Mouse (Mus musculus) cortical plate, adult 2 months (tissue): ENCODE measurements at regions not wholly inside any gene's neighbourhood (a gene's known extent, or its start where the extent isn't known, plus 50 kb on each side); places are given as distances from the start of the nearest gene placed in this dataset.

ENCODE experiments used
- H3K27ac ChIP-seq: fragments of 200-500 bp; 2 replicates; pipeline ENCODE4 v1.5.1; 2012; ENCODE audit warnings: low read length, control low read depth, inconsistent platforms; ENCODE audit not compliant: insufficient read depth
- H3K4me1 ChIP-seq: fragments of 200-500 bp; 2 replicates; pipeline ENCODE4 v1.6.1; 2011; ENCODE audit warnings: low read length; ENCODE audit not compliant: control insufficient read depth, insufficient read depth
- H3K4me3 ChIP-seq: fragments of 200-500 bp; 2 replicates; pipeline ENCODE4 v1.5.1; 2011; ENCODE audit warnings: mild to moderate bottlenecking, low read length, control low read depth; ENCODE audit not compliant: insufficient read depth
- CTCF ChIP-seq: fragments of 200-500 bp; IDR thresholded peaks from 2 replicates; pipeline ENCODE4 v1.5.1; 2011; ENCODE audit warnings: mild to moderate bottlenecking, control low read depth, low read length; ENCODE audit not compliant: insufficient read depth; ENCODE audit errors: extremely low read depth
- POLR2A ChIP-seq: fragments of 200-500 bp; IDR thresholded peaks from 2 replicates; pipeline ENCODE4 v1.6.1; 2011; ENCODE audit warnings: mild to moderate bottlenecking, low read length, control low read depth; ENCODE audit not compliant: insufficient read depth; ENCODE audit errors: extremely low read depth

DNA sequence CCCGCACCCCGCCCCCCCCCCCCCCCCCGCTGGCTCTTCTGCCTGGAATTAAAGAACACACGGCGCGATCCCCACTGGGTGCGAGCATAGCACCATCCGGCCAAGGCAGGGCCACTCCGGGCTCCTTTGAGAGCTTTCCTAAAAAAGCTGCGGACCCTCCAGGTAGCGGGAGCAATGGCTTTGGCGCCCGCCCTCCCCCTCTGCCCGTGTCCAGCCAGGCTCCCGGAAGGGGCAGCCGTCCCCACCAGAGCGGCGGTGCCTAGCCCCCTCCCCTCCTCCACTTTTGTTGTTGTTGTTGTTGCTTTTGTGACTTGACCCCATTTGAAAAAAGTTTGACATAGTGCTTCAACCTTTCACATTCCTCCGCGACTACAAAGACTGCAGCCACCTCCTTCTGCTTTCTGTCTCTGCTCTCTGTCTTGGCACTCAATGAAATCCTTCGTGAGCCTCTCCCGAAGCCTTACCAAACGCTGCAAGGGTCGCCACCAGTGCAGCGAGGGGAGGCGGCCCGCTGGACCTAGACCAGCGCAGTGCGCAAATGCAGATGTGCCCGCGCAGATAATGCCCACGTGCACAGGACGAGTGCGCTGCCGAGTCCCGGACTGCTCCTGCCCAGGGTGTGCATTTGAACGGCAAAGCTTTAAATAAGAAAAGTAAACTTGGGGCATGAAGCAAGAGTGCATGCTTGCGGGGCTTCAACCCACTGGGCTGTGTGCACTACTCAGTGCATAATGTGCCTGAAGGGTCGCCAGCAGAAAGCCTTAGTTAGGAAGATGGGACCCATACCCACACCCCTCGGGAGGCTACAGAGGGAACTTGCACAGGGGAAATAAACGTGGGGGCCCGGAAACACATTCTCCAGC lies 179.0 kb upstream of the Xlr start:
- Histone ChIP-seq H3K27ac (no peak overlapping the region), H3K4me1 (no peaks in the 10 kb centered on the region), H3K4me3 (no peak overlapping the region)
- no peak for TF ChIP-seq POLR2A
- TF ChIP-seq CTCF: no peak

DNA sequence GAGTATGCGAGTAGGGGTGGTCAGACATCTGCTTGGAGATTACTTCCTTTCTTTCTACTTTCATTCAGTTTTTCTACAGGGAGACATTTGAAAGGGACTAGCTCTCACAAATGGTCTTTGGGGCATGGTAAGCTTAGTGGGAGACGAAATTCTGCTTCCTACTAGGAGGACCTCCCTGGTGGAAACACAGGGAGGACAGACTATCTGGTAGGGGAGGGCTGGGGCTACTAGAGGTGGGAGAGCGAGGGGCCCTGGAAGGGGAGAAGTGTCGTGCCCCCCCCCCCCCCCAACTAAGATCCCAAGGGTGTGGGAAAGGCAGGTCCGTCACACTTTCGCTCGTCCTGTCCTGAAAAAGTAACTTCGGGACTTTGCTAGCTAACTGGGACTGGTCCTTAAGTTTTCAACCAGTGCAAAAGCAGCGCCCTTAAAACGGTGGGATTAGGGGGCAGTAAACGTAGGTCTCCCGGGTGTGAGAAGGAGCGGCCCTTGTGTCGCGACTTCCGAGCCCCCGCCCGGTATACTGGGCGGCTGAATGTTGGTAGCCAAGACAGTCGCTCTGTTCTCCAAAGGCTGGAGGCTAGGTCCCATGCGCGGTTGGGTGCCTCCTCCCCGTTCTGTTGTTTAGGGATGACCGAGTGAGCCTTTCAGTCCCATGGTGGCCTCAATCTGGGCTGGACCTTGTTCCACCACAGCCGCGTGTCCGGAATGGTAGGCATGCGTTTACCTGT lies 178.2 kb upstream of the Xlr start:
- Histone ChIP-seq H3K4me1 (no peaks in the 10 kb centered on the region), H3K27ac (no peak overlapping the region), H3K4me3 (no peak overlapping the region)
- TF ChIP-seq CTCF (no peak), POLR2A (no peak)

DNA sequence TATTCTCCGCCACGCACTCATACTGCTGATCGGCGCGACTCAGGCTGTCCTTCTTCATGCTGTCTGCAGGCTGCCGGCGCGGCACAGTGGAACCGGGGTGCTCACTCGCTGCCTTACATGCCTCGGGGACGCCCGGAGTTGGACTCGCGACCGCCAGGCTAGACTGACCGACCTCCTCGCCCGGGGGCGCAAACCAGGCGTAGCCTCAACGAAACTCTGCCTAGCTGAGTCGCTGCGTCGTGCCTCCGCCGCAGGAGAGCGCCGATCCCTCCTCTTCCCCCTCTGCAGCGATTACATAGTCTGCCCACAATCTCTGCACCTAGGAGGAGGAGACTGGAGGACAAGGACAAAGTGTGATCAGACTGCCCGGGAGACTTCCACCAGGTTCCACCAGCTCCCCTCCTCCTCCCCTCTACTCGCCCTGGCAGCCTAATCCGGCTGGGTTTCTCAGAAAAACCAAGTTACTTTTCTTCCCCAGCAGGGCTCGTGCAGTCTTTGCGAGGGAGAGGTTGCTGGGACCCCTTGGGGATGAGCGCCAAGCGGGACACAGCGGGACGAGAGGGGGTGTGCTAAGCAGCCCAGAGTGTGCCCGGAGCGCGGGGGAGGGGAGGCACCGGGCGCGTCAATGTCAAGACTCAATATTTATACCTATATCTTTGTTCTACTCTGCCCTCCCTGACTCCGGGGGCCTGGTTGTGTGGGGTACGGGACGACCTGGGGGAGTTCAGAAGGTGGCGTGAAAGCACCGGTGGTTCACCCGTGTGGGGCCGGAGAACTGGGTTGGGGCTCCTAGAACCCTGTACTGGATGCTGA lies 177.4 kb upstream of the Xlr start:
- peak overlapping the region; percentile 29; the same call in 1 of the 2 replicates for H3K4me3 ChIP-seq
- no peak for TF ChIP-seq CTCF
- no peak for TF ChIP-seq POLR2A
- no peaks in the 10 kb centered on the region for H3K4me1 ChIP-seq
- H3K27ac ChIP-seq: no peak overlapping the region
